Mouse (Mus musculus) forebrain, embryonic 10.5 days (tissue): ENCODE measurements at regions not wholly inside any gene's neighbourhood (a gene's known extent, or its start where the extent isn't known, plus 50 kb on each side); places are given as distances from the start of the nearest gene placed in this dataset.

Source experiments
- DNase-seq: peaks from one replicate; pipeline ENCODE4 v3.0.0-alpha.2; 2017; ENCODE audit warnings: low spot score; ENCODE audit errors: extremely low spot score
- H3K27ac ChIP-seq: fragments of 300-500 bp; sonication (generic); 2 replicates; pipeline ENCODE4 v1.5.1; 2016; ENCODE audit warnings: mild to moderate bottlenecking
- H3K27me3 ChIP-seq: fragments of 300-500 bp; sonication (generic); 2 replicates; pipeline ENCODE4 v1.6.1; 2016; ENCODE audit warnings: mild to moderate bottlenecking; ENCODE audit not compliant: poor library complexity, severe bottlenecking
- H3K36me3 ChIP-seq: fragments of 300-500 bp; sonication (generic); replicated peaks from 2 replicates; pipeline ENCODE4 v1.6.1; 2016; ENCODE audit warnings: mild to moderate bottlenecking, moderate library complexity
- H3K4me1 ChIP-seq: fragments of 300-500 bp; sonication (generic); 2 replicates; pipeline ENCODE4 v1.6.1; 2016
- H3K4me3 ChIP-seq: fragments of 300-500 bp; sonication (generic); 2 replicates; pipeline ENCODE4 v1.5.1; 2016; ENCODE audit warnings: mild to moderate bottlenecking, moderate library complexity
- H3K9me3 ChIP-seq: fragments of 300-500 bp; sonication (generic); 2 replicates; pipeline ENCODE4 v1.6.1; 2016; ENCODE audit warnings: mild to moderate bottlenecking, moderate library complexity
- WGBS: fragments of 180-500 bp; shearing (Covaris S2); methylation state at CpG from one replicate; pipeline ENCODE4 v1.1.7; 2016; 5-methylcytosine and 5-hydroxymethylcytosine counted together

DNA sequence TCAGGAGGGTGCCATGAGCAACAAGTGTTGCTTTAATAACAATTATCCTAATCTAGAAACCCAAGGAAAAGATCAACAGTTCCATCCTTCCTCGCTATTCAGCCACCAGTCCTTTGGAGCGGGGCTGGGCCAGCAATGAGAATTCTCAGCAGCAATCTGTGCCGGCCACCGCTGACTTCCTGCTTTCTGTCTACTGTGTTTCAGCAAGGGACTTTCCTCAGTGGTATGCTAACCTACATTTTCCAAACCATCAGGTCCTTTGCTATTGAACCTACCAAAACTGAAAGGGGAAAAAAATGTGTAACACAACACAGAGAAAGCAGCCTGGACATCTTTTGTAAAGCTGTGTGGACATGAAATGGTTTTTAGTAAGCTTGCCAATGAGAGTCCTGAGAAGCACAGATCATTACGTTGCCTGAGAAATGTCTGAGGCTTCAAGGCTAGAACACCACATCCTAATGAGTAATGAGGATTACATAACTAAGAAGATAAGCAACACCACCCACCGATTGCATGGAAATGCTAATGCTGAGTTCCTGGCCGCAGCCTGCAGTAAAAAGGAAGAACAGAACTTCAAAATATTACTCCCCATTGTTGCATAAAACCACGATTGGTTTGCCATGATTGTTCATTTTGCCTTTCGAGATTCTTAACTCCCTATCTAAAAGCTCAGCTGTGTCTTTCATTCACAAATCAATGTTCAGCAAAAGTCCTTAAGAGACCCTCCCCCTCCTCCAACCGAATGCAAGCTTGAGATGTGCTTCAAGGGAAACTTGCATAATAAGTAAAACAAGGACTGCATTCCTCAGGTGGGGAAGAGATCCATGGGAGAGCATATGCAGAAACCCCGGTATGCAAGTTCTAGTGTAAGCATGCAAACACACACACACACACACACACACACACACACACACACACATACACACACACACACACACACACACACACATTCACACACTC is 130.9 kb upstream of the 4930412O13Rik start:
- Histone ChIP-seq H3K27me3 (no peaks in the 10 kb centered on the region), H3K4me1 (peaks cover 11% of the 10 kb centered on the region; the same call in 1 of the 2 replicates), H3K27ac (no peak overlapping the region), H3K4me3 (no peak overlapping the region), H3K9me3 (0 out of 2 replicates have a peak, but pooled peaks cover 6% of the 10 kb centered on the region), H3K36me3 (no peaks in the 10 kb centered on the region)
- WGBS = 37% methylated on average over 11 of the region's 11 CpGs
- no peak for DNase-seq

DNA sequence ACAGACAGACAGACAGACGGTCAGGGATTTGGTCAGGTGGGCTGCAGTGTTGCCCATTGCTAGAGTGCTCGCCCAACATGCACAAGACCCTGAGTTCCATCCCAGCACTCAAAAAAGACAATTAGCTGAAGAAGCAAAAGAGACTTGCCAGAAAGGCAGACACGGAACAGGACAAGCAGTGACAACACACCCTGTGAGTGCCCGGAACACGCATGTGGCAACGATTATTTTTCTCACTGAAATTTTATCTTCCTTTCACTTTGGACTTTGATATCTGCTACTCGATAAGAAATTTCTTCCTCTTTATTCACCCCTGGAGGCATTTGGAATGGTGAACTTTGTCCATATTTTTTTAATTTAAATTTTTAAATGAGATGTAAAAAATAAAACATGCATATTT is 127.4 kb upstream of the 4930412O13Rik start:
- 88% methylated on average over 7 of the region's 7 CpGs for WGBS
- H3K27me3 ChIP-seq = no peaks in the 10 kb centered on the region
- H3K36me3 ChIP-seq = no peaks in the 10 kb centered on the region
- no peaks in the 10 kb centered on the region for H3K9me3 ChIP-seq
- peaks cover 11% of the 10 kb centered on the region; the same call in 1 of the 2 replicates for H3K4me1 ChIP-seq
- no peak overlapping the region for H3K27ac ChIP-seq
- DNase-seq = no peak
- H3K4me3 ChIP-seq = no peak overlapping the region

DNA sequence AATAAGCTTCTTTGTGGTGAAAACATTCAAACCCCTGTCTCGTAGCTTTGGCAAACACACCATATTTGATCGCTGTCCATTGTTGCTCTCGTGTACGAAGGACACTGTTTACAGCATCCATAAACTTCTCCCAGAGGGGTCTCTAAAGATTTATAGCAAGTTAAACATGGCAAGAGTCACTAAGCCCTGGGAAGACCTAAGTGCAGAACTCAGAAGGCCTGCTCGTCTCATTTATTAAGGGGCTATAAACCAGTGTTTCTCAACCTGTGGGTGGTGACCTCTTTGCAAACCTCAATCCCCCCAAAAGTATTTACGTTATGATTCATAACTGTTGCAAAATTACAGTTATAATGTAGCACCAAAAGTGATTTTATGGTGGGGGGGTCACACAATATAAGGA is 126.9 kb upstream of the 4930412O13Rik start:
- Histone ChIP-seq H3K9me3 (no peaks in the 10 kb centered on the region), H3K27me3 (no peaks in the 10 kb centered on the region), H3K4me3 (no peak overlapping the region), H3K4me1 (peaks cover 11% of the 10 kb centered on the region; the same call in 1 of the 2 replicates), H3K27ac (no peak overlapping the region), H3K36me3 (no peaks in the 10 kb centered on the region)
- WGBS = 93% methylated on average over 6 of the region's 6 CpGs
- DNase-seq = no peak

DNA sequence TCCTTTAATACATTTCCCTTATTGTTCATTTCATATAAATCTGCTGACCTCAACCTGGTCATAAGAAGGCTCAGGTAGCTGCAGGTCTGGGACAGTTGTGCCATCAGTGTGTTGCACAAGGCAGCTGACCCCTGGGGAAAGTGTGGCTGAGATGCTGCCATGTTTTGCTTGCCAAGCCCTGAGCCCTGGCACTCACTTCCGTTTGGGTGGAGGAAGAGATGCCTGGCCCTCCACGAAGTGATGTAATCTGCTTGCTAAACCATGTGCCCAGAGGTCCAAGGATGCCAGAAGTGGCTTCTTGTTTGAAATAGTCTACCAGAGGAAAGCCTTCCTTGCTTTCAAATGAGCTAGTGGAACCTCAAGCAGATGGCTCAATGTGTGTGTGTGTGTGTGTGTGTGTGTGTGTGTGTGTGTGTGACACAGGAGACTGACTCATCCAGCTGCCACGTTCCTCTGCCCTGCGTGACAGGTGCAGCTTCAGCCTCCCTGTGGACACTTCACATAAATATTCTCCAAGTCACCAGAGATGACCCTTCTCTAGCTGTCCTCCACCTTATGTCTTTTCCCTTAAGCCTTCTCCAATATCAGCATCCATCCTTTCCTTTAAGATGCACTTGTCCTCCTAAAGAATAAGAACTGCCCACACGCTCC is 123.2 kb upstream of the 4930412O13Rik start:
- DNase-seq = no peak
- Histone ChIP-seq H3K4me1 (0 out of 2 replicates have a peak, but pooled peaks cover 4% of the 10 kb centered on the region), H3K27me3 (no peaks in the 10 kb centered on the region), H3K36me3 (no peaks in the 10 kb centered on the region), H3K9me3 (no peaks in the 10 kb centered on the region), H3K4me3 (no peak overlapping the region), H3K27ac (no peak overlapping the region)
- WGBS = 92% methylated on average over 5 of the region's 5 CpGs

DNA sequence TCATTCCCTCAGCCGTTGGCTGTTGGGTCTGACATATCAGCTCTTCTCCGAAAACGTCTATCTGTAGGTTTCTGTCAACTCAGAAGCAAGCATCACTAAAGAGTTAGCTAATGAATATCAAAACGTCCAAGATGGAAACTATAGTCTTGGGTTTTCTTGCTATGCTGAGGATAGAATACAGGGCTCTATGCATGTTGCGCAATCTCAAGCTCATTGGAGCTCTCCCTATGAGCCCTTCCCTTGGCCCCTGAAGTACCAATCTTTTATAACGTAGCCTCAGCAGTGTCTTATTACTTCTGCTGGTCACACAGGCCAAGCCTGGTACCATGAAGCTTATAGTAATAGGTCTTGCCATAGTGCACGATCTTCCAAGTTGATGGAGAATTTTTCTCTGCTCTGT is 122.1 kb upstream of the 4930412O13Rik start:
- no peak for DNase-seq
- Histone ChIP-seq H3K27ac (no peak overlapping the region), H3K9me3 (no peaks in the 10 kb centered on the region), H3K36me3 (no peaks in the 10 kb centered on the region), H3K4me1 (0 out of 2 replicates have a peak, but pooled peaks cover 4% of the 10 kb centered on the region), H3K27me3 (no peaks in the 10 kb centered on the region), H3K4me3 (no peak overlapping the region)
- WGBS = 92% methylated on average over 7 of the region's 7 CpGs

DNA sequence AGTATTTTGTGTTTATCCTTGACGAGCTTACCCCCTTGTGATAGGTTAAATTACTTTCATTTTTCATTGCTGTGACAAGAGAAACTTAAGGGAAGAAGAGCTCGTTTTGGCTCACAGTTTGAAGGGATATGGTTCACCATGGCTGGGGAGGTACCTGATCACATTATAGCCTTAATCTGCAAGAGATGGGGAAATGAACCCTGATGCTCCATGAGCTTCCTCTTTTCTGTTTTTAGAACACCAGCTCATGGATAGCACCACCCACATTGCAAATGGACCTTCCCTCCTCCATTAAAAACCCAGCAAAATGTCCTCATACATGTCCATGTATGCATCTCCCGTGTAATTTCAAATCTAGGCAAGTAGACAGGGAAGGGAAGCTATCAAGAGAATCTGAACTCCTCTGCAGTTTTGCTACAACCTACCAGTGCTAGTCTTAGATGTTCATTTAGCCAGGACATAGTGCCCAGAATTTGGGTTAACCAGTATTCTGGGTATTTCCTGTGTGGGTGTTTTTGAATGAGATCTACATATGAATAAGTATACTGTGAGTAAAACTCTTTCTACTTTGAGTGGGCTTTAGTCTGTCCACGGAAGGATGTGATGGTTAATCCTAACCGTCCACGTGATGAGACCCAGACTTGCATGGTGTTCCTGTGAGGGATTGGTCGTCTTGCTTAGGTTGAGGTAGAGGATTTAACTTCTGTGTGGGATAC is 121.5 kb upstream of the 4930412O13Rik start:
- 91% methylated on average over 7 of the region's 7 CpGs for WGBS
- Histone ChIP-seq H3K4me3 (no peak overlapping the region), H3K4me1 (0 out of 2 replicates have a peak, but pooled peaks cover 4% of the 10 kb centered on the region), H3K27me3 (no peaks in the 10 kb centered on the region), H3K36me3 (no peaks in the 10 kb centered on the region), H3K27ac (no peak overlapping the region), H3K9me3 (no peaks in the 10 kb centered on the region)
- DNase-seq = no peak

DNA sequence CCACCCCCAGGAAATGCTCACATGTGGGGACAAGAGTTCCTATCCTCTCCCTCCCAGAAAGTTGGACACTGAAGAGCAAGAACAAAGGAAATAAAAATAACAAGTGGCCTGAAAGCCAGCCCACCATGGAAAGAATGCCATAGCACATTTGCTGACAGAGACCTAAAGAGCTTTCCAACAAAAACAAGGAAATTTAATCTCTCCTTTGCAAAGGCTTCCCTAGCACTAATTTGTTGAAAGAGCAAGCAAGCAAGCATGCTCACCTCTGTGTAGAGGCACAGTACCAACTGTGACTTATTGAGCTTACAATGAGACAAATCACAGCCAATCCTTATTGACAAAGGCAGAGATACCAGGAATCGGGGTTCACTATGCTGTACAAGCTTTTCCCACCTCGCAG is 100.9 kb upstream of the 4930412O13Rik start:
- DNase-seq = no peak
- H3K27me3 ChIP-seq = no peaks in the 10 kb centered on the region
- H3K4me1 ChIP-seq = no peaks in the 10 kb centered on the region
- no peak overlapping the region for H3K4me3 ChIP-seq
- 71% methylated on average over 2 of the region's 2 CpGs for WGBS
- no peaks in the 10 kb centered on the region for H3K9me3 ChIP-seq
- no peak overlapping the region for H3K27ac ChIP-seq
- H3K36me3 ChIP-seq = no peaks in the 10 kb centered on the region

DNA sequence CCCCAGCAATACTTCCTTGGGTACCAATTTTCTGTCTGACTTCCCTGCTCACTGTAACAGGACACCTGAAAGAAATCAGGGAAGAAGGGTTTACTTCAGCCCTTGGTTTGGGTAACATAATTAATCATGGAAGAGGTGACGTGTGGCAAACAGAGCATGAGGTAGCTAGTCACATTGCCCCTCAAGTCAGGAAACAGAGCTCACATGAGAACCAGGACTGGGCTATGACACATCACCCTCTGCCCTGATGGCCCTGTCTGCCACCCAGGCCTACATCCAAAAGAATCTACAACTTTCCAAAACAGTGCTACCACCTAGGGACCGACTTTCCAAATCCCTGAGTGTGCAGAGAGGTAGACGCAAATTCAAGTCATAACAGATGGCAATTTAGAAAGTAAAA is 98.4 kb upstream of the 4930412O13Rik start:
- Histone ChIP-seq H3K4me3 (no peak overlapping the region), H3K27ac (no peak overlapping the region)
- no peak for DNase-seq

DNA sequence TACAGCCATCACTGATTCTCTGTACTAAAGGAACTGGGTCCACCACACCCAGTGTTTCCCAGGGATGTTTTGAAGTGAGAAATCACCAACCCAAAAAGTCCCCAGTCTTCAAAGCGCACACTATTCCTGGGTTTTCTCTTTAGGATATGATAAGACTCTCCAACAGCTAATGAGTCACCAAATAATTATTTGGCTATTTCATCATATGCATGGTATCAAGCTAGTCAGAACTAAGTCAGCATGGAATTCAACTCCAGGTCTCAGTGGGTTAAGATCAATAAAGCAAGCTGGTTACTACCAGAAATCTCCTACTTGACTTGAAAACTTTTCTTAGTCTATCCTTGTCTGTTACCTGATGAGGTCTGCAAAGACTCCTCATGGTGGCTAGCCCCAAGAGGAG is 89.1 kb upstream of the 4930412O13Rik start:
- no peak for DNase-seq
- no peak overlapping the region for H3K27ac ChIP-seq
- peaks cover 6% of the 10 kb centered on the region for H3K4me1 ChIP-seq
- 95% methylated on average over 1 of the region's 1 CpGs for WGBS
- no peaks in the 10 kb centered on the region for H3K9me3 ChIP-seq
- H3K4me3 ChIP-seq = no peak overlapping the region
- no peaks in the 10 kb centered on the region for H3K36me3 ChIP-seq
- H3K27me3 ChIP-seq = no peaks in the 10 kb centered on the region

More for the DNA sequence above, 98.4 kb upstream of the 4930412O13Rik start:
- Histone ChIP-seq H3K27me3 (no peaks in the 10 kb centered on the region), H3K36me3 (no peaks in the 10 kb centered on the region), H3K4me1 (no peaks in the 10 kb centered on the region), H3K9me3 (no peaks in the 10 kb centered on the region)
- 86% methylated on average over 3 of the region's 3 CpGs for WGBS

DNA sequence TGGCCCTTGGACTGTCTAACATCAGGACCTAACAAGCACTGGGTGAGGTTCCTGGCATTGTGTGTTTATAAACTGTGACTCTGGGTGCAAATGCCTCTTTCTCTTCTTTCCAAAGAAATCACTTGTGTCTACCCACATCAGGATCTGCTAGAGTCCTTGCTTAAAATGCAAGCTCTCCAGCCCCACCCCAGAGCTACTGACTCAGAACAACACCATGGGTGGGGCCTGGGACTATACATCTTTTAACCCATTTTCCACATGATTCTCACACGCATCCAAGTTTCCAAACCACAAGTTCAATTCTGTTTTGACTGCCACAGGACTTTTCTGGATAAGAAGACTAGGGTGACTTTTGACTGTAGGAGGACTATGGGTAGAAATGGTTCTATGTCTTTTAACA is 88.7 kb upstream of the 4930412O13Rik start:
- Histone ChIP-seq H3K9me3 (no peaks in the 10 kb centered on the region), H3K4me3 (no peak overlapping the region), H3K27ac (no peak overlapping the region), H3K4me1 (peaks cover 6% of the 10 kb centered on the region), H3K36me3 (no peaks in the 10 kb centered on the region), H3K27me3 (no peaks in the 10 kb centered on the region)
- 85% methylated on average over 1 of the region's 1 CpGs for WGBS
- DNase-seq = no peak

DNA sequence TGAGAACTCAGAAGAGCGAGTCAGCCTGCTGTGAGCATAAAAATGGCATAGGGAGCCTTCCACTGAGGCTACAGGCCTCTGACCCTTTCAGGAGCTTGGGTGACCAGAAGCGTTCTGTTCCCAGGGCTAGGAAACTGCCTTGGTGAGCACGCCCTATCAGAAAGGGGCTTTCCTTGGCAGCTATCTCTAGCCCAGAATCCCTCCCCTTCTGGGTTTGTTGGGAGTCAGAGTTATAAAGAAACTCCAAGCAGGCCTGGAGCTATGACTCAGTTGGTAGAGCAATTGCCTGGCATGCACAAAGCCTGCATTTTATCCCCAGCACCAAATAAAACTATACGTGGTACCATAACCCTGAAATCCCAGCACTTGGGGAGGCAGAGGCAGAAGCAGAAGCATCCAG is 85.7 kb upstream of the 4930412O13Rik start:
- no peaks in the 10 kb centered on the region for H3K36me3 ChIP-seq
- H3K9me3 ChIP-seq = no peaks in the 10 kb centered on the region
- no peak overlapping the region for H3K4me3 ChIP-seq
- H3K4me1 ChIP-seq = peaks cover 6% of the 10 kb centered on the region
- DNase-seq = no peak
- H3K27ac ChIP-seq = no peak overlapping the region
- WGBS = 74% methylated on average over 4 of the region's 4 CpGs
- H3K27me3 ChIP-seq = no peaks in the 10 kb centered on the region

DNA sequence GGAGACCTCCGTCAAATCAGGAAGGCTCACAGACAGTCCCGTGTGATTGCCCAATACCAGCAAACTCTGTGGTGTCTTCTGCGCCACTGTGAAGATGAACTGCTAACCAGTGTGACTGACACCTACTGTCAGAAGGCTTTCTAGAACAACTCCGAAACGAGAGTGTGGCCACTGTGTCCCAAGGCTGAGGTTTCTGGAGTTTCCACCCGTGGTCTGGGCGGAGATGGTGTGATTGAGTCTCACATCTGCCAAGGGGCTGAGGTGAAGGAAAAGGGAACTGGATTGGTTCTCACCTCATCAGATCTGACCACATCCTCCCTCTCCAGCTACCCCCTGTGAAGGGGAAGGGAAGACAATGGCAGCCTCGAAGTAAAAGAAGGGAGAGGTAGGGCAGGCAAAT is 79.6 kb upstream of the 4930412O13Rik start:
- H3K4me3 ChIP-seq = no peak overlapping the region
- no peak for DNase-seq
- no peaks in the 10 kb centered on the region for H3K9me3 ChIP-seq
- no peak overlapping the region for H3K27ac ChIP-seq
- no peaks in the 10 kb centered on the region for H3K36me3 ChIP-seq
- H3K27me3 ChIP-seq = no peaks in the 10 kb centered on the region
- WGBS = 81% methylated on average over 8 of the region's 8 CpGs
- no peaks in the 10 kb centered on the region for H3K4me1 ChIP-seq
